Mouse (Mus musculus) lung, adult 2 months (tissue): ENCODE measurements around the gene Cul9.

Experiments
- CTCF ChIP-seq: fragments of 200-500 bp; IDR thresholded peaks from 2 replicates; pipeline ENCODE4 v1.5.1; 2011; ENCODE audit warnings: mild to moderate bottlenecking, low read length, control low read depth; ENCODE audit not compliant: insufficient read depth
- POLR2A ChIP-seq: fragments of 200-500 bp; IDR thresholded peaks from 2 replicates; pipeline ENCODE4 v1.6.1; 2011; ENCODE audit warnings: low read depth, mild to moderate bottlenecking, control low read depth, low read length, borderline replicate concordance; ENCODE audit errors: extremely low read depth

DNA sequence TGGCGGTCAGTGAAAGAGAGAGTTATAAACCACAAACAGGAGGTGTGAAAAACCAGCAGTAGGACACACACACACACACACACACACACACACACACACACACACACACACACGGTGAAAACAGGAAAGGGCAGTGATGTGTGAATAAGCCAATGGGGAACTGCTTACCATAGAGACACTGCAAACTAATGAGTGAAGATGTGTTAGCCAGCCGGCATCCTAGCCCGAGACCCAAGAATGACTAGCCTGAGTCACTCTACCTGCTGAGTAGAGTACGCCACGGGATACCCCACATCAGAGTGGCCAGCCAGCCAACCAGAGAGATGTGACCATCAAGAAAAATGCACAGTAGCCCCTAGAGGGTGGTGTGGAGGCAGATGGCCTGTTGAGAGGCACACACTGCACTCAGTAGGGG is 61.7 kb downstream of the Cul9 start:
- no peak for TF ChIP-seq POLR2A
- no peak for TF ChIP-seq CTCF
